Mouse (Mus musculus) mouse embryonic stem cell (cell line): Measurements from ENCODE around the gene Gm49450.

Experiments
- in situ Hi-C, 2 experiments: fragments of 300-500 bp; cut with MboI; formaldehyde crosslinking; loops; 1 replicate in 1 of 2; 3 replicates in 1 of 2; pipeline ENCODE4 v1.14.3; 2019 to 2020; ENCODE audit warnings: low sequenced_read_pairs in 2 of 2, low pct_unique_long_range_greater_than_20kb in 1 of 2, mixed read lengths in 1 of 2; ENCODE audit not compliant: unreplicated experiment in 1 of 2

Gene Gm49450

DNA sequence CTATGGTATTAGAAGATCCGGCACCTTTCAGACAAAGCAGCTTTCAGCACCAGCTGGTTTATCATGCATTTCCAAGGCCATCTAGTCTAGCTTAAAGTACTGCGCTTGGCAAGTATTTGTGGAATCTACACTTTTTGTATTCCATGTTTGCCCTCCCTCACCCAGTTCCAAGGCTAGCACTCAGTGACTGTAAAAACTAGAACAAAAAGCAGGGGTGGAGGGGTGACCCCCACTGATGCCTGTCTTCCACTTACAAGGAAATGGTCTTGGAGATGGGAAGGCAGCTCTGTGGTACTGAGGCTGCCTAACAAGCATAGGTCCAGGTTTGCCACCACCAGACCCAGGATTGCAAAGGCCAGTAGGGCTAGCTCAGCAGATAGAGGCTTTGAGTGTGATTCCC, 50.8 kb downstream of the Gm49450 start:
- in situ Hi-C loops = no loop called here

DNA sequence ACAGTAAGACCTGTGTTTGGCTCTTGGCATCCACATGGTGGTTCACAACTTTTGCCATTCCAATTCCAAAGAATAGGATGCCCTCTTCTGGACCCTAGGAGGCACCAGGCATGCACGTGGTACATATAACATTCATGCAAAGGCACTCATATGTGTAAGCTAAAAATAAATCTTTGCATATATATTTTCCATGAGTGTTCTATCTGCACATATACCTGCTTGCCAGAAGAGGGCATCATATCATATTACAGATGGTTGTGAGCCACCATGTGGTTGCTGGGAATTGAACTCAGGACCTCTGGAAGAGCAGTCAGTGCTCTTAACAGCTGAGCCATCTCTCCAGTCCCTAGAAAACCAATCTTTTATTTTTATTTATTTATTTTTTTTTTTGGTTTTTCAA, 51.8 kb downstream of the Gm49450 start:
- in situ Hi-C loops = no loop called here

DNA sequence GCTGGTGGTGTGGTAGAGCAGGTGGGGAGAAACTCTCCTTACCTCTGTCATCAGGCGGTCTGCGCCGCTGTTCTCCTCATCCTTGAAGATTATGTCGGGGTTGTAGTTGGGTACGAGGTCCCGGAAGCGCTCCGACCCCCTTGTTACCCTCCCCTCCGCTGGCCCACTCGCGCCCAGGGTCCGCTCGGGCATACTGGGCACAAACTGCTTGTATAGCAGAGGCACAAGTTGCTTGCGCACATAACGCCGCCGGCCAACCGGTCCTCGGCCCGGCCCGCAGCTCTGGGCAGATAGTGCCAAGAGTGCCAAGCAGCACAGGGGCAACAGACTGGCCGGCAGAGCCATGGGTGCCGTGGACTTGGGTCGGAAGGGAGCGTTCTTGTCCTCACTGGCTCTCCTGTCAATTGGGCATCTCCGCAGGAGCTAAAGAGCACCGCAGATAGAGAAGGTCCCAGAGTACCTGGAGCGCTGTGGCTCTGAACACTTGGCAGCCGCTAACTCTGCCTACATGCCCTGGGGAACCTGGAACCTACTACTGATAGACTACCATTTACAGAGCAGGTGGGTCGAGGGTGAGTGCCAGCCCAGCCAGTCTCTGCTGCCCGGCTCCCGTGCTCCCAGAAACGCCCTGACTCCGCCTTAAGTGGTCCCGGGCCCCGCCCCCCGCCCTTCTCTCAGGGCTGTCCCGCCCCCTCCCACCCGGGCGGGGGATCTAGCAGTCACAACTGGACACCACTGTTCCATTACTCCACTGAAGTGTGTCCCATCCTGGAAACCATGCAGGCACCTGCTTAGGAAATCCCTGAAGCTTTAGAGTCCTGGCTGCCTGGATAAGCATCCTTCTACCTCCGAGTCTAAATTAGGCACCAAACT, 55.2 kb downstream of the Gm49450 start, which contains the start of gene Dhh:
TSS of gene Dhh (minus strand) at position 613 of the 873 bp plus-strand sequence.
- in situ Hi-C loops = no loop called here

DNA sequence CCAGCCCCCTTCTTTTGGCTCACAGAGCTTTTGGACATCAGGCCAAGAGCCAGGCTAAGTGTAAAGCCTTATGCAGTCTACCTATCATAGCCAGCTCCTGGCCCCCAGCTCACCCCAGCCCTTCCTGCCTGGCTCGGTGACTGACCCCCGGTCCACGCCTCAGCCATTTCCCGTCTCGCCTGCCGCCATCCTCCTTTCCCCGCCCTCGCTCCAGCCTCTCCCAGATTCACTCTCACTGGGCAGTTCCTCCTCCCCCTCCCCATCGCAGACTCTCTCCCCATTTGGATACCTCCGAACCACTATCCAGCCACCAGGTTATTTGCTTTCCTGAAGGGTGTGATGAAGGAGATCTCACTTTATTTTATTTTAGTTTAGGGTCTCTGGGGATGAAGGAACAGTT, 55.9 kb downstream of the Gm49450 start:
- in situ Hi-C loops = no loop called here

DNA sequence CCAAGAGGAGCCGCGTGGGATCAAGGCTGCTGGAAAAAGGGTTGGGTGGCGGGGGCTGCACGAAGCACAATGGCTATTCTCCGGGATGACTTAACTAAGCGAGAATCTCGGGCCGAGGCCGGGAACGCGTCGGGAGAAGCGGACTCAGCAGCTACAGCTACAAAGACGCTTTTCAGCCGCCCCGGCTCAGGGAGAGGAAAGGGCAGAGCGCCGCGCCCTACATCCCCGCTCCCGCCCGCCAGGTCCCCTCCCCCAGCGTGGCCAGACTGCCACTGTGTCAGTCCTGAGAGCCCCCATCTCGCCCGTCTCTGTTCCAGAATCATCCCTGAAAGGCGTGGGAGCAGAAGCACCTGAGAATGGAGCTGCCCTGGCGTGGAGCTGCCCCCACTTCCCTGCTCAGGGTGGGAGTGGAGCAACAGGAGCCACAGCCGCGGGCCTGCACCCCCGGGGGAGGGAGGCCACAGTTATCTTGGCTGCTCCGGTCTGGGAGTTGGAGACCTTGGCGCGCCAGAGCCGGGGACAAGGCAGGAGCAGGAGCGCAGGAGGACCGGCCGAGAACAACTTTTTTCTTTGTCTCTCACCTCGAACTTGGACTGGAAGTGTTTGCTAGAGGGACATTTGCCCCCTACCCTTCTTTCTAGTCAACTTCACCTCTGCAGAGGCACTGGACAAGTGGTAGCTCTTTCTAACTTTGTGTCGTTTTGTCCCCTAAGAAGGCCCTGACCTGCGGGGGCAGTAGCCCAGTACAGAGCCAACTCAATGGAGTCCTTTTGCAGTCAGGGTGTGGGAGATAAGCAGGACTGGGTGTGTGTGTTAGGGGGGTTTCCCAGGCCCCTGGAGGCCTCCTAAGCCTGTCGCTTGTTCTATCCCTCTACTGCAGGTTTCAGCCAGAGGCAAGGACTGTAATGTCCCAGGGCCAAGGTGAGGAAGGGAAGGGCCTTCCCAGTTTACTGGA, 57.4 kb downstream of the Gm49450 start:
- in situ Hi-C loops = no loop called here

DNA sequence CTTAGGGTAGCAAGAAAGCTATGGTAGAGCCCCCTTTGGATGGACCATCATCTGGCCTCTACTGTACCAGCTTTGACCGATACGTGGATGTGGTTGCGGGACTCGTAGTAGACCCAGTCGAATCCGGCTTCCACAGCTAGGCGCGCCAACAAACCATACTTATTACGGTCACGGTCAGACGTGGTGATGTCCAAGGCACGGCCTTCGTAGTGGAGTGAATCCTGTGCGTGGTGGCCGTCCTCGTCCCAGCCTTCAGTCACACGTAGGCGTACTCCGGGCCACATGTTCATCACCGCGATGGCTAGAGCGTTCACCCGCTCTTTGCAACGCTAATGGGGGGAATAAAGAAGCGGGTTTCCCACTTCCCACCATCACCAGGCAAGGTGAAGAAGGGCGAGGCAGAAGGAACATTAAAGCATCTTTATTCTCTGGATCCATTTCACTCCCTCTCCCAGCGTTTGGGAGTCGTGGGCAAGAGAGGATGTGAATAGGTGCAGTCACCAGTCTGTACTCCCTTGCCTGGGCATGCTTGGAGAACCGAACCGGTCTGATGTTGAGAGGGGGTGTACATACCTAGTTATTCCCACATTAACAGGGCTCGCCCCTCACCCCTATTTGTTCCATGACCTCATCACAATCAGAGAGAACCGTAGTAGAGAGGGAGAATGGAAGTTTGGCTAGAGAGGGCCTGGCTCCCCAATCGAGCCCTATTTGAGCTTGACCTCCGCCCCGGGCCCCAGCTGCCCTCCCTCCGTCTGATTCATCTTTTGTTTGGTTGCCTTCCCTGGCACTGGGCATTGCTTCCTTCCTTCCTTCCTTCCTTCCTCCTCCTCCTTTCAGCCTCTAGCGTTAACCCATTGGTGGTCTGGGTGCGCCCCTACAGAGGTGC, 58.4 kb downstream of the Gm49450 start:
- in situ Hi-C loops = no loop called here

DNA sequence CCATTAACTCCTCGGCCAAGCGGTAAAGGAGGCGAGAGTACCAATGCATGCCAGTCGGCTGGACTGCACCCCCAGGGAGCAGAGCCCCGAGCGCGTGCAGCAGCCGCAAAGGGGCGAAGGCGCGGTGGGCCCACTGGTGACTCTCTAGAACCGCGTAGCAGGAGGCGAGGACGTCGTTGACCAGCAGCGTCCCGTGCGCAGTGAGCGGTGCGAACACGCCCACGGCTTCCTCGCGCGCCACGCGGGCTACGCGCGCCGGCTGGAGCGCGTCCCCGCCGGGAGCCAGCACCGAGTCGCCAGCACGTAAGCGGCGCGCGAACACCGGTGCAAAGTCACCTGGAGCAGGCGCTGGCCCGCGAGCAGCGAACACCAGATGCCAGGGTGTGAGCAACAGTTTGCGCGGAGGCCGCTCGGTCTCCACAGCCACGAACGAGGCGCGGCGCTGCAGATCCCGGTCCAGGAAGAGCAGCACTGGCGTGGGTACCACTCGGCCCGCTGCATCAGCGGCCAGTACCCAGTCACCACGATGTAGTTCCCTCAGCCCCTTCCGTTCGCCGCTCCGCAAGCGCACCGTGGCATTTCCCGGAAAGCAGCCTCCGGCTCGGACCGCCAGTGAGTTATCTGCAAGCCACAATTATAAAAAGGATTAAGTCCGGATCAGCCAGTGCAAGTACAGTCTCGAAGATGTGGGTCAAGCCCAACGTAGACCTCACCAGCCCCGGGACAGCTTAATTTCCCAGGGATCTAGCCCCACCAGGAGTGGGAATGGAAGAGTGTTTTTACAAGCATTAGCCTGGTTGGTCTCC, 59.2 kb downstream of the Gm49450 start, which contains the start of gene Rhebl1:
TSS of gene Rhebl1 (minus strand) at position 601 of the 806 bp plus-strand sequence.
- in situ Hi-C loops = no loop called here

DNA sequence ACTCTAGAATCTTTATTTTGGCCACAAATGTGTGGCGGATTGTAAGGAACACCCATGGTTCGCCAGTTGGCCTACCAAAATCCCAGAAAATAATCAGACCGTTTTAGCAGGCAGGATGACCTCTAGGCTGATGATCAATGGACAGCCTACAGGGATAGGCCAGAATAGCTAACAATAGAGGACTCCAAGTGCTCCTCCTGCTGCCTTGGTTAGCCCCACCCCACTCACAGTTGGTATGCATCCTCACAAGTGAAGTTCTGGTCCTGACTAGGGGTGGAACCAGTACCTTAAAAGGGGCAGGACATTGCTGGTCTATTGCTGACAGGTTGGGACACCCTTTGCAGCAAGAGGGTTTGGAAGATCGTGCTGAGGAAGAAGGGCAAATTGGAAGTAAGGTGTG, 60.3 kb downstream of the Gm49450 start:
- in situ Hi-C loops = no loop called here

DNA sequence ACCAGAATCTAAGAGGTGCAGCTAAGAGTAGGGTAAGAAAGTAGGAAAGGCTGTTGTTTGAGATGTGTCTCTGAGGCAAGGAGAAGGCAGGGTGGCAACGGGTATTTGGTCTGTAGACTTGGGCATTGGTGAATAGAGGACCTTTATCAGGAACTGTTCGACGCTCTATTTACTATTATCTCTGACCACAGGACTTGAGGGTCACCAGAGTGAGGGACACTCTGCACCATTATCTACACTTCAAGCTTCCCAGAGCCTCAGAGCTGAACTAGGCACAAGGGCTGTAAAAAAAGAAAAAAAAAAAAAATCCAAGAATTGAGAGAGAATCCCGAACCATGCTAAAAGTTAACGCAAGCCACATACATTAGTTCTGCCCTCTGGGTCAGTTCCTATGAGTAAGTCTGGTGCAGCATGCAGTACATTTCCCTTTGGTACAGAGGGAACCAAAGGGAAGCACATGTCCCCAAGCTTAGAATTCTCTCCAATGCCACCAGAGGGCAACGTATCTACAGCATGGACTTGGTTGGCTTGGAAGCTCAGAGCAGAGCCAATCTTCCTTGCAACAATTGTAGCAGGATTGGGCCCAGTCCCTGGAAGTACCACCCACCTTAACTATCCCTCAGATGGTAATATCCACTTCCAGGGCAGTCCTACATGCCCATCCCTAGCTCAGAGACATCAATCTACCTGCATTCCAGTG, 61.3 kb downstream of the Gm49450 start:
- in situ Hi-C loops = no loop called here

DNA sequence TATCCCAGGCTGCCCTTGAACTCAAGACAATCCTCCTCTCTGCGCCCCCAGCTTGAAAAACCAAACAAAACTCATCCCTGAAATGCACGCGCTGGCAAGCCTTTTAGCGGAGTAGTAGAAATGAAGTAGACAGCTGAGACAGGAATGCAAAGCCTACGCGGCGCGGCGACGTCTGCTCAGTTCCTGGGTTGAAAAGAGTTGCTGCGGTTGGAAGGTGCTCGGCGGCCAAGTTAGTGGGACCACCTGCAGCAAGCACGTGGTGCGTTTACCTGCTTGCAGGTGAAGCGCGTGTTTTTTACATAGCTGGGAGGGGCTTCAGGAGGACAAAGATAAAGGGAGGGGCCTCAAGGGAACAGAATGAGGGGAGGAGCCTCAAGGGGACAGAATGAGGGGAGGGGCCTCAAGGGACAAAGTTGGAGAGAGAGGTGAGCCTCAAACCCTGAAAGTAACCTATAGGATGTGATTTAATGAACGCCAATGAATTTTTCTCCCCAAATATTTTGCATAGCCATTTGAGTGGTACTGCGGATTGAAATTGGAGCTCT, 62.1 kb downstream of the Gm49450 start:
- in situ Hi-C loops = no loop called here

DNA sequence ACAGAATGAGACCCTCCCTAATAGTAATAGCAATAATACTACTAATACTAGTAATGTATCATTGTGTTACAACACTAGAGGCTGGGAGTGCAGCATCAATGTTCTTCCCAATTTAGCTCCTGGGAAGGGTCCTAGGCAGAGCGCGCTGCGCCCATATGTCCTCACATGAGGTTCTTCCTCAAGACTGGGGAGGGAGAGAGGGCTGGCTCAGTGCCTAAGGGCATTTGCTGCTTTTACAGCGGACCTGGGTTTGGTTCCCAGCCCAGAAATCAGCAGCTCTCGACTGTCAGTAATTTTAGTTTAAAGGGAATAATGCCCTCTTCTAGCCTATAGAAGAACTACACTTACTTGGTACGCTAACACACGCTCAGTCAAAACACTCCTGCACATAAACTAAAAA, 65.8 kb downstream of the Gm49450 start:
- in situ Hi-C loops = no loop called here

DNA sequence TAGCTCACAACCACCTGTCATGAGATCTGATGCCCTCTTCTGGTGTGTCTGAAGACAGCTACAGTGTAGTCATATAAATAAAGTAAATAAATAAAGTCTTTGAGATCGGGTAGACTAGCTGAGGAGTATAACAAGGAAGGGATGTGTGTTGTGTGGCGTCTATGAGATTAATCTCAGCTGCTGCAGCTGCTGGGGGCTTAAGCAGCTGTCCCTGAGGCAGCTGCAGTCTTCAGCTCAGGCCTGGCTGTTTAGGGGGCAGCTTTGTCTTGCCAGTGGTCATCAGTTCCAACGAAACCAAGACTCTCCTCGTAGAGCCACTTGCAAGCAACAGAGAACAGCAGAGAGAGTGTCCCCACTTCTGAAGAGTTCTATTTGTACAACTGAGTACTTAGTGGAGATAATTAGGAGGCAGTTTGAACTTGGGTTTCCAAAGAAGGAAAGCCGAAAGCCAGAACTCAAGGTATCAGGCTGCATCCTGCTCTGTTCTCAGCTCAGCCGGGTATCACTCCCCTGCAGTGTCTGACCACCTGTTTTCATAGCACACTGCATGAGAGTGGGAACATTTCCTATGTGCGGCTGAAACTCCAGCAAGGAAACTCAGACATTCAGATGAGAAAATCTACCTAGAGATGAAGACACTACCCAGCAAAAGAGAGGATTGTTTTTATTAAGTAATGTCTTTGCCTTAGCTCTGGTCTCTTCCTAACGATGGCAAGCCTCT, 66.5 kb downstream of the Gm49450 start:
- in situ Hi-C loops = no loop called here

DNA sequence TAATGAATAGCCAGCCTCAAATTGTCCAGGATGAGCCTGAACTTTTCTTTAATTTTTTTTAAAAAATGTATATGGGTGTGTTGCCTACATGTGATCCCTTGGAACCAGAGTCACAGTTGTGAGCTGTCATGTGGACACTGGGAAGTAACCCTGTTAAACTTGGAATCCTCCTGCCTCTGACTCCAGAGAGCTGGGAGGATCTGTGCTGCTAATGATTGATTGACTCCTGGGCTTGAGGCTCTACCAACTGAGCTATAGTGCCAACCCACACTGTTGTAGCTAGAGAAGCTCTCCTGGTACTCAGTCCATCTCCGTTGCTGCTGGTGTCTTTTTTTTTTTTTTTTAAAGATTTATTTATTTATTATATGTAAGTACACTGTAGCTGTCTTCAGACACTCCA, 69.2 kb downstream of the Gm49450 start:
- in situ Hi-C loops = no loop called here

DNA sequence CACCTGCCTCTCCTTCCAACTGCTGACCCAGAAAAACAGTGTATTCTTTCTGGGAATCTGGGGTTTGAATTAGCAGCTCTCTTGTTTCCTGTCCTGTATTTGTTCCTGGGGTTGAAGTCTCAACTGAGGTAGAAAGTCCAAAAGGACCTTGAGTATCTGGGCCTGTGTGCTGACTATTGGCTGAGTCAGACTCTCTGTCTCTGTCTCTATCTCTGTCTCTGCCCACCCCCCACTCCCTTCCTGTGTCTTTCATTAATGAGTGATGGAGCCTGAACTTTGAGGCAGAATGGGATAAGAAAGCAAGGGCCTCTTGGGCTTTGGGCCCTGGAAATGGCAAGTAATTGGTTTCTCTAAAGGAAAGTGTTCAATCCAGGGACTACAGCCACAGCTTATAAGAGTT, 69.7 kb downstream of the Gm49450 start:
- in situ Hi-C loops = no loop called here
